Mouse (Mus musculus): Measurements from ENCODE around the gene Atrx.

Gene Atrx

DNA sequence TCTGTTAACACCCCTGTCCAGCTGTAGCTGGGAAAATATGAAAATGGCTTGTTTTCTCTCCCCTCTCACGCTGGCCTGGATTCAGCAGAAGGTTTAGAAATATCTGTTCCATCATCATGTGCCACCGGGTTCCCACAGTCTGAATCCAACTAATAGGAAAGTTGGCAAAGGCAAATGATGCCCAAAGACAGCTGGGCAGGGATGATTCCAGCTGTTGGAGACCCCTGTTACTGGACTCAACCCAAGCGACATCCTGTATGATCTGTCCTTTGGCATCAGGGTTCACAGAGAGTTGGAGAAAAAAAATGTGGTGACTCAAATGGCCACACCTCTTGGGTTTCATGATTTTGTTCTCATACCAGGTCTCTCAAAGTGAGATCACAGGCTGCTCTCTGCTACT is 161.3 kb downstream of the Atrx start:
- no peak for DNase-seq (ENCODE audit: low read depth, low spot score)

DNA sequence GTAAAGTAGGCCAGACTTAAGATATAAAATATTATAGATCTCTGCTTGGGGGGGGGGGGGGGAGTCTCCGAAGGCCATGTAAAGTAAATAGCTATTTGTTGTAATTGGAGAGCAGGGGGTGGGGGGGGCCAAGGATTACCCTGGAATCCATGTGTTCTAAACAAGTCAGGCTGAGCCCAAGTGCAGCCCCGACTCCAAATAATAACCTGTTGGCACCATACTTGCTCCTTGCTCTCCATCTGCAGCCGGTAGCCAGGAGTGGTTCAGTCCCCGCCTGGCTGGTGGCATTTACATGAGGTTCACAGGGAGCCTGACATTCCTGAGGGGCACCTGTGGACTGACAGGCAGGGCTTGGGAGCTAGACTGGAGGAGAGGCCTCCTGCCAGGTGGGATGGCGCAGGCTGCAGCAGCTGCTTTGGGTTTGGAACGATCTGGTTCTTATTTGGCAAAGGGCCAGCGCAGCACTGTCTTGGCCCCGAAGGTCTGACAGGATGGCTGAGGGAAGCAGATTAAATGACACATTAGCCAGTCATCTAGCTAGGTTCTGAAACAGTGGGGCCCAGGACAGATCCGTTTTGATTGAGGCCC is 161.9 kb downstream of the Atrx start:
- DNase-seq (ENCODE audit: low read depth, low spot score), result peak; percentile 33

DNA sequence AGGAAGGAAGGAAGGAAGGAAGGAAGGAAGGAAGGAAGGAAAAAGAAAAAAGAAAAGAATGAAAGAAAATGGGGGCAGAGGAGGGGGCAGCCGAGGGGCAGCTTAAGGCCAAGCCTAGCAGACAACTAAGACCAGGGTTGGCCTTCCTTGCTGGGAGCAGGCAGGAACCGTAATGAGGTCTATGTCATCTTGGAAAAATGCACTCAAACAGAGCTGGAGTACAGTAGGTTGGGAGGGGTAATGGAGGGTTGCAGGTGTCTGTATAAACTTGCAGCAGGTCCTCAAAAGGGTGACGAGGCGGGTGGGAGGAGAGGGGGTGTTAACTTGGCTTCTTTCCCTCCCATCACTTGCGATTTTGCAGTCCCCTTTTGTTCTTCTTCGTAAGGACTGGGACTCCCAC is 163.2 kb downstream of the Atrx start:
- DNase-seq (ENCODE audit: low read depth, low spot score), result no peak

DNA sequence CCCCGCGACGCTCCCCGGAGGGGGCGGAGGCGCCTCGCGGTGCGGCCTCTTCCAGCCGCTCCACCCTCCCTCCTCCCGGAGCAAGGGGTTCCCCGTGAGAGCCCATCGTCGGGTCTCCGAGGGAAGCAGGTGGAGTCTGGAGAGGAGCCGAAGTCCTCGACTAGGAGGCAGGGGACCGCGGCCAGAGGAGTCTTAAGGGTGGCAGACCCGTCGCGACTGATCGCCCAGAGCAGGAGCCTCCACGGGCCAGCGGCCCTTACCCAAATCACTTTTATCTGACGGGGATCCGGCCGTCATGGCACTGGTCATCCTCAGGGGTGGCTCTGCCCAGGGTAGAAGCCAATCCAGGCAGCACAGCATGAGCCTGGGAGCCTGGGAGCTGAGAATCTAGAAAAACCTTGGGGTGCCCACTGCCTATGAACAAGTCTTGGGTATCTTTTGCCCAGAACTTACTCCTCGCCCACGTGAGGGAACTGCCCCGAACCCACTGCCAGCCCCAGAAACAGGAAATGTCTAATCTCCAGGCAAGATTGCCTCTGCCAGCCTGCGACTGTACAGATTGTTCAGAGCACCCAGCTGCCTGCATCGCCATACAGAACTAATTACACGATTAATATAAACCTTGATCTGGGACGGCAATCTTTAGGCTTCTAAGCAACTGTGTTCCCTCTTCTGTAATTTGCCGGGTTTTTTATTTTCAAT is 164.0 kb downstream of the Atrx start:
- DNase-seq (ENCODE audit: low read depth, low spot score), result no peak

DNA sequence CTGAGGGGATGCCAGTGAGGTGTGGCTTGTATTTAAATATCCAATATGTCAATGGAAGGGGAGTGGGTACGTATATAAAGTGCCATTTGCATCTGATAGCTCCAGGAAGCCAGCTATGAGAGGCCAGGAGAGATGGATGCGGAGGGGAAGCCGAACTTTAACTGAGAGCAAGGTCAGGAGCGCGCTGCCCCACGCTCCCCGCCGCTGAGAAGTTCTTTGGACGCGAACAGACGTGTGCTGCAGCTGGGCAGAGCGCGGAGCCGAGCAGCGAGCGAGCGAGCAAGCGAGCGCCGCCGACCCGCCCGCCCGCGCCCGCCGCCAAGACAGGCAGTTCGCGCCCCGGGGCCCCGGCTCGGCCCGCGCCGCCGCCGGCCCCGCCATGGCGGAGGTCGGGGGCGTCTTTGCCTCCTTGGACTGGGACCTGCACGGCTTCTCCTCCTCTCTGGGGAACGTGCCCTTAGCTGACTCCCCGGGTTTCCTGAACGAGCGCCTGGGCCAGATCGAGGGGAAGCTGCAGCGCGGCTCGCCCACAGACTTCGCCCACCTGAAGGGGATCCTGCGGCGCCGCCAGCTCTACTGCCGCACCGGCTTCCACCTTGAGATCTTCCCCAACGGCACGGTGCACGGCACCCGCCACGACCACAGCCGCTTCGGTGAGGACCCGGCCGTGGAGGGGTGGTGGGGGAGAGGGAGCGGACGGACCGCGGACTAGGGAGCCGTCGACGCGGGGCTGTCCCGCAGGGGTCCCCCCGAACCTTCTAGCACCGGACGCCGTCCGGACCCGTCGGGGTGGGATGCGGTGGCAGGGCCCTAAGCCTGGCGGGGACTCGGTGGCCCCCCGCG is 164.8 kb downstream of the Atrx start, which contains the start of gene Fgf16:
Gene Fgf16 (plus strand): TSS at position 118 of the 843 bp plus-strand sequence.
- no peak for DNase-seq (ENCODE audit: low read depth, low spot score)

DNA sequence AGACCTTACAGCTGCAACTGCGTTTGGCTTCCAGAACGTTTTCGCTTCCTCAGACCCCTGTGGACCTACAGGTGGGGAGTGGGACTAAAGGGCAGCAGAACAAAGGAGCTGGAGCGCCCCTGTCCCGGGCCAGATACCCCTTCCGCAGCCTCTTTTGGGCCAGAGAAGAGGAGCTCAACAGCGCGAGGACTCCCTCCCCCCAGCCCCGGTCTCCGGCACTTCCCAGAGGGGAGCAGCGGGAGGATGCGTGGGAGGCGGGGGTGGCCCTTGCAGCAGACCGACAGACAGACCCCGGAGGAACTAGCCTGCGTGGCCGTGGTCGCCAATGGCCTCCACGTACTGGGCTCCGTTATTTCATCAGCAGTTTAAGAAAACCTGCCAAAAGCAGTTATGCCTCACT is 165.6 kb downstream of the Atrx start:
- no peak for DNase-seq (ENCODE audit: low read depth, low spot score)

DNA sequence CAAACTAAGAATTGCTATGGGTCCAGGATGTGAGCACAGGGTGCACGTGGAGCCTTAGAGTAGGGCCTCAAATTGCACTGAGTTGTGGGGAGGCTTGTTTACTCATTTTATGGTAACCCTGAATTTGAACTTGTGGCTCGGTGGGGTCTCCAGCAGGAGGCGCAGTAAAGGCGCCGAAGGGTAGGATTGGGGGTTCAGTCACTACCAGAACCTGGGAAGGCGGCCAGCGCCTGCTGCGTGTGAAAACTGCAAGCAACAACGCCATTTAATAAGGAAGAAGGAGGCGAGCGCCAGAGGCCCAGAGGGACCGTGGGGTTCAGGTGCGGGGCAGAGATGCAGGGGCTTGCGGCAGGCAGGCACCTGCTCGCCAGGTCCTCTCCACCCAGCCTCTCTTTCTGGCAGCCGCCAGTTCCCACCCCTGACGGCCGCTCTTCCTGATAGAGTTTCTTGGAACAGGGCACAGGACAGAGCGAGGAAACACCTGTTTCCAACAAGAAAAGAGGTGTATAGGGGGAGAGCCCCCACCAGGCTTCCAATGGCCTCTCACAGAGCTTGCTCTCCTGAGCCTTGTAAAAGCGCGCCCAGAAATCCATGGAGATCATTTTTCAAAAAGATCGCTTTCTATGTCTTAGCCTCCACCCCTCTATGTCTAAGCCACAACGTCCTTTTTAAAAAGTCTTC is 166.2 kb downstream of the Atrx start:
- no peak for DNase-seq (ENCODE audit: low read depth, low spot score)
